ENCODE assay signal across 9 mouse cellular contexts in the genomic region with DNA sequence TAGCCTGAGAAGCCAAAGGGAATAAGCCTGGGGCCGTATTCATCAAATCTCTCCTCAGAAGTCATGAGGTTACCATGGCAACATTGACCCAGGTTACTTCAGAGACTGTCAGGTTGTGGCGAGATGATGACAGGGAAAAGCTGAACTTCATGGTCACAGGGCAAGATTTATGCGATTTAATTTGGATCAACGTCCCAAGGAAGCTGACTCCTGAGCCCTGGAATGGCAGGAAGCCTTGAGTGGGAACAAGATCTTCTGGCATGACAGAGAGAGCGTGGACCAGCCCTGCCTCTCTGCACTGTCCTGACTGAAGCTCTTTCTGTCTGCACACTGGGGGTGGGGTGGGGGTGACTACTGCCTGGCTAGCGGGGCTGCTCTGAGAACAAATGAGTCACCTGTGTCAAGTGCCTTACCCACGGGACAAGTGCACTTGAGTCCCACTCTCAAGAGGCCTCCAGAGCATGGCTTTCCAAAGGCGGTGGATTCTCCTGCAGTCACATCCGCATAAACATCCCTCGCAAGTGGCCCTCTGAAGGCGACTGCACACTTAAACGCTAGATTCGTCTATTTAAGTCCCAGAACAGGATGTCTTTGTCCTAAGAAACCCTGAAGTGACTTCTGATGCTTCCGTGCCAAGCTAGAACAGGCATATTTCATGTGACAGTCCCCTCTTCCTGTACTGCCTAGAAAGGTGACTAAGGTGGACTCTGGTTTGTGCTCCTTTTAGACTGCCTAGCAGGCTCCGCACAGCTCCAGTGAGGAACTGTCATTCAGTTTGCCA. TPM values are rescaled to one million over a fixed set of nuclear protein-coding genes. Genes with fewer than 3 reads are reported as not detected.
A peak's percentile ranks its signal among the peaks of the same experiment; 100 is the strongest.
DNase-seq lines count a peak whose midpoint lies in the region; ATAC-seq and TF ChIP-seq lines count a peak whose summit lies in the region.
"Had no signal": no experiment of that assay in that cellular context is flagged by ENCODE, and none has a peak within 500 bp of the region (broad histone marks: within the 10 kb centered on the region; RNA-seq: fewer than 3 reads in every experiment).

No protein-coding gene starts in this region.

- no peak for TF ChIP-seq CTCF in lung, embryonic 14.5 days (IDR thresholded peaks at IDR 0.05; ENCODE audit: low read depth)

- ATAC-seq in hindbrain, embryonic 14.5 days (ENCODE audit: low FRiP score), result peak; percentile 59; the same call in 1 of the 2 replicates
- ATAC-seq in lung, embryonic 14.5 days (ENCODE audit: insufficient read depth), result peak; percentile 88

- WGBS in hindbrain, embryonic 14.5 days, result 58% methylated on average over 15 of the region's 15 CpGs
- WGBS in lung, embryonic 14.5 days, result 42% methylated on average over 15 of the region's 15 CpGs

- H3K4me1 ChIP-seq in hindbrain, embryonic 14.5 days (replicated peaks; ENCODE audit: control insufficient read depth, insufficient read depth, low read length), result peaks cover 12% of the 10 kb centered on the region; the same call in 1 of the 2 replicates
- peaks cover 6% of the 10 kb centered on the region; the same call in 1 of the 2 replicates for H3K4me1 ChIP-seq in lung, embryonic 14.5 days (ENCODE audit: insufficient read depth)

- H3K9me3 ChIP-seq in hindbrain, embryonic 14.5 days (ENCODE audit: control insufficient read depth, low read length), result no peaks in the 10 kb centered on the region; the same call in 1 of the 2 replicates
- H3K9me3 ChIP-seq in lung, embryonic 14.5 days (ENCODE audit: low read depth, low read length), result no peaks in the 10 kb centered on the region
- H3K9me3 ChIP-seq: limb, embryonic 12.5 days had no signal

- H3K27ac ChIP-seq in hindbrain, embryonic 14.5 days, result peak overlapping the region; percentile 29
- H3K27ac ChIP-seq in lung, embryonic 14.5 days (ENCODE audit: low read depth), result peak overlapping the region; percentile 26; the same call in 1 of the 2 replicates

- no peaks in the 10 kb centered on the region for H3K36me3 ChIP-seq in hindbrain, embryonic 14.5 days (replicated peaks; ENCODE audit: control insufficient read depth, insufficient read depth)
- no peaks in the 10 kb centered on the region for H3K36me3 ChIP-seq in lung, embryonic 14.5 days (ENCODE audit: insufficient read depth)
- H3K36me3 ChIP-seq: limb, embryonic 12.5 days had no signal

- H3K9ac ChIP-seq in hindbrain, embryonic 14.5 days, result no peak overlapping the region
- H3K9ac ChIP-seq in lung, embryonic 14.5 days, result no peak overlapping the region
- H3K9ac ChIP-seq: limb, embryonic 12.5 days had no signal

- peak; percentile 79 for DNase-seq in 3T3-L1 (ENCODE audit: low read depth, low spot score)
- peak; percentile 48 for DNase-seq in adrenal gland, postnatal 10 days
- peak; percentile 37 for DNase-seq in hindbrain, embryonic 14.5 days (ENCODE audit: low spot score)
- peak; percentile 74 for DNase-seq in lung, embryonic 14.5 days
- no peak for DNase-seq in cerebellum, adult 8-10 months
- no peak for DNase-seq in left cerebral cortex, adult 8-10 months (ENCODE audit: low spot score in 2 of 2)
- no peak for DNase-seq in ovary, adult 18-20 months (ENCODE audit: low spot score)
- no peak for DNase-seq in right cerebral cortex, postnatal 25 days

- H3K27me3 ChIP-seq in hindbrain, embryonic 14.5 days (ENCODE audit: control insufficient read depth, insufficient read depth, low read length), result no peaks in the 10 kb centered on the region
- H3K27me3 ChIP-seq in lung, embryonic 14.5 days (ENCODE audit: insufficient read depth, low read length), result no peaks in the 10 kb centered on the region
- H3K27me3 ChIP-seq: limb, embryonic 12.5 days had no signal

- H3K4me2 ChIP-seq in hindbrain, embryonic 14.5 days (replicated peaks), result no peak overlapping the region
- 0 out of 2 replicates have a peak overlapping the region, but pooled peaks have one; percentile 12 for H3K4me2 ChIP-seq in lung, embryonic 14.5 days
- H3K4me2 ChIP-seq: limb, embryonic 12.5 days had no signal

- H3K4me3 ChIP-seq in hindbrain, embryonic 14.5 days (replicated peaks; ENCODE audit: low read length), result no peak overlapping the region
- no peak overlapping the region for H3K4me3 ChIP-seq in lung, embryonic 14.5 days (ENCODE audit: low read depth, low read length)
- H3K4me3 ChIP-seq: limb, embryonic 12.5 days had no signal

RNA-seq across cellular contexts. Expression of a gene that starts 26.7 kb away (rescaled TPM):
- not detected for total RNA-seq in adrenal gland, postnatal 10 days (2021)
- polyA plus RNA-seq in hindbrain, embryonic 14.5 days (2014; fragmentation: Nextera tagmentation; extraction: Ambion mirVana), result 0.08 TPM in 1 of 2 replicates, not detected in the other
- not detected in 2 replicates for polyA plus RNA-seq in lung, embryonic 14.5 days (2014; fragmentation: Nextera tagmentation; extraction: Ambion mirVana)
- not detected for total RNA-seq in left cerebral cortex, adult 8-10 months (2022)
- polyA plus RNA-seq: limb, embryonic 12.5 days had no signal

RNA-seq across cellular contexts. Expression of a gene that starts 27.6 kb away (rescaled TPM):
- total RNA-seq in adrenal gland, postnatal 10 days (2021), result 100 to 1,000 TPM; 154 to 227 TPM
- polyA plus RNA-seq in hindbrain, embryonic 14.5 days (2014; fragmentation: Nextera tagmentation; extraction: Ambion mirVana), result 36.4 and 40.4 TPM in 2 replicates
- 137 and 142 TPM in 2 replicates for polyA plus RNA-seq in lung, embryonic 14.5 days (2014; fragmentation: Nextera tagmentation; extraction: Ambion mirVana)
- 10 to 100 TPM; 32.2 to 35.0 (median 33.7) TPM for total RNA-seq in left cerebral cortex, adult 8-10 months (2022)

Comparison
In these comparisons a context has a peak if more than half of its experiments do, and no peak if none do; other contexts are left out.
1. DNase-seq: peak in 3T3-L1 (single experiment), adrenal gland, postnatal 10 days (single experiment), hindbrain, embryonic 14.5 days (single experiment) and lung, embryonic 14.5 days (single experiment); none in cerebellum, adult 8-10 months (single experiment), left cerebral cortex, adult 8-10 months (0 of 2), ovary, adult 18-20 months (single experiment) and right cerebral cortex, postnatal 25 days (single experiment).
2. RNA of a gene that starts 27.6 kb away (total RNA-seq): 154 to 227 TPM in adrenal gland, postnatal 10 days; 32.2 to 35.0 TPM in left cerebral cortex, adult 8-10 months; every median in the first group is over 4 times any median in the second.